Mouse (Mus musculus) CH12.LX (cell line): ENCODE data around the gene Gna15. TPM values are rescaled to one million over a fixed set of nuclear protein-coding genes. Genes with fewer than 3 reads are reported as not detected.

Experiments
- DNase-seq: peaks from one replicate; pipeline ENCODE4 v3.0.0-alpha.2; 2013; ENCODE audit errors: extremely low read depth
- H3K27ac ChIP-seq: 2 replicates; pipeline ENCODE4 v1.5.1; 2012; ENCODE audit warnings: low read depth, mild to moderate bottlenecking, control low read depth, moderate library complexity; ENCODE audit not compliant: insufficient read depth
- H3K27me3 ChIP-seq: replicated peaks from 2 replicates; pipeline ENCODE3; 2012; ENCODE audit warnings: inconsistent platforms
- H3K36me3 ChIP-seq, 2 experiments: replicated peaks in 1 of 2; 2 replicates each; pipeline versions ENCODE3 to v1.6.1; 2012; ENCODE audit warnings: inconsistent platforms in 1 of 2, low read length in 1 of 2, mild to moderate bottlenecking in 1 of 2, mixed read lengths in 1 of 2, moderate library complexity in 1 of 2; ENCODE audit not compliant: control insufficient read depth in 1 of 2, insufficient read depth in 1 of 2
- H3K4me1 ChIP-seq, 2 experiments: 2 replicates each; pipeline ENCODE4 v1.6.1; 2012; ENCODE audit warnings: inconsistent platforms in 1 of 2, moderate library complexity in 1 of 2; ENCODE audit not compliant: insufficient read depth in 2 of 2, control insufficient read depth in 1 of 2
- H3K4me2 ChIP-seq: 2 replicates; pipeline ENCODE4 v1.6.1; 2012; ENCODE audit warnings: low read depth, mild to moderate bottlenecking, control low read depth; ENCODE audit not compliant: poor library complexity, insufficient read depth, severe bottlenecking
- H3K4me3 ChIP-seq, 3 experiments: fragments of 150-350 bp in 1 of 3; sonication (generic) in 1 of 3; replicated peaks in 1 of 3; 2 replicates each; pipeline versions ENCODE3 to v1.5.1; 2011 to 2012; ENCODE audit warnings: low read depth in 2 of 3, low read length in 2 of 3, mild to moderate bottlenecking in 2 of 3, moderate library complexity in 2 of 3, control low read depth in 1 of 3, improper control_type of control experiment in 1 of 3, inconsistent platforms in 1 of 3, mixed read lengths in 1 of 3; ENCODE audit not compliant: poor library complexity in 1 of 3
- H3K79me2 ChIP-seq: replicated peaks from 2 replicates; pipeline ENCODE4 v1.6.1; 2012; ENCODE audit warnings: mild to moderate bottlenecking, moderate library complexity; ENCODE audit not compliant: control insufficient read depth, poor library complexity, insufficient read depth, severe bottlenecking; ENCODE audit errors: extremely low read depth
- H3K9ac ChIP-seq: 2 replicates; pipeline ENCODE4 v1.6.1; 2012; ENCODE audit warnings: low read depth, mild to moderate bottlenecking, control low read depth, moderate library complexity; ENCODE audit not compliant: insufficient read depth
- H3K9me3 ChIP-seq: replicated peaks from 2 replicates; pipeline ENCODE3; 2012; ENCODE audit warnings: low read length, inconsistent platforms, mixed read lengths
- BHLHE40 ChIP-seq: IDR thresholded peaks from 2 replicates; pipeline ENCODE4 v1.6.1; 2011; ENCODE audit warnings: mild to moderate bottlenecking, low read depth, low read length, improper control_type of control experiment
- CHD2 ChIP-seq: IDR thresholded peaks from 2 replicates; pipeline ENCODE4 v1.6.1; 2011; ENCODE audit warnings: low read length, improper control_type of control experiment
- CTCF ChIP-seq, 2 experiments: IDR thresholded peaks in 1 of 2; conservative IDR thresholded peaks in 1 of 2; 2 replicates each; pipeline ENCODE4 v1.5.1; 2011 to 2012; ENCODE audit warnings: low read depth in 2 of 2, low read length in 2 of 2, improper control_type of control experiment in 1 of 2, inconsistent platforms in 1 of 2, mild to moderate bottlenecking in 1 of 2, moderate library complexity in 1 of 2
- ELF1 ChIP-seq: IDR thresholded peaks from 2 replicates; pipeline ENCODE4 v1.6.1; 2014; ENCODE audit warnings: low read depth, mild to moderate bottlenecking, inconsistent platforms, low read length, improper control_type of control experiment
- EP300 ChIP-seq: IDR thresholded peaks from 2 replicates; pipeline ENCODE4 v1.6.1; 2011; ENCODE audit warnings: low read length, improper control_type of control experiment
- HCFC1 ChIP-seq: IDR thresholded peaks from 2 replicates; pipeline ENCODE4 v1.6.1; 2012; ENCODE audit warnings: low read depth, mild to moderate bottlenecking, inconsistent platforms, low read length, improper control_type of control experiment
- IRF4 ChIP-seq: IDR thresholded peaks from 2 replicates; pipeline ENCODE4 v1.6.1; 2014; ENCODE audit warnings: low read depth, mild to moderate bottlenecking, inconsistent platforms, low read length, improper control_type of control experiment
- JUN ChIP-seq: IDR thresholded peaks from 2 replicates; pipeline ENCODE4 v1.6.1; 2011; ENCODE audit warnings: low read depth, mild to moderate bottlenecking, low read length, improper control_type of control experiment, moderate library complexity; ENCODE audit not compliant: insufficient read depth
- JUND ChIP-seq: conservative IDR thresholded peaks from 2 replicates; pipeline ENCODE4 v1.6.1; 2011; ENCODE audit warnings: low read depth, low read length, improper control_type of control experiment
- KAT2A ChIP-seq: IDR thresholded peaks from 2 replicates; pipeline ENCODE4 v1.6.1; 2012; ENCODE audit warnings: low read length, improper control_type of control experiment, inconsistent platforms; ENCODE audit not compliant: insufficient replicate concordance
- POLR2A ChIP-seq: IDR thresholded peaks from 2 replicates; pipeline ENCODE4 v1.6.1; 2011; ENCODE audit warnings: low read depth, mild to moderate bottlenecking, improper control_type of control experiment, low read length
- POLR2AphosphoS2 ChIP-seq: IDR thresholded peaks from 2 replicates; pipeline ENCODE4 v1.6.1; 2011; ENCODE audit warnings: low read depth, low read length, improper control_type of control experiment
- RCOR1 ChIP-seq: conservative IDR thresholded peaks from 2 replicates; pipeline ENCODE4 v1.6.1; 2012; ENCODE audit warnings: low read depth, mild to moderate bottlenecking, inconsistent platforms, low read length, improper control_type of control experiment
- SMC3 ChIP-seq: IDR thresholded peaks from 2 replicates; pipeline ENCODE4 v1.6.1; 2011; ENCODE audit warnings: low read depth, low read length, improper control_type of control experiment
- TBP ChIP-seq: conservative IDR thresholded peaks from 2 replicates; pipeline ENCODE4 v1.6.1; 2011; ENCODE audit warnings: low read depth, low read length, improper control_type of control experiment
- USF1 ChIP-seq: IDR thresholded peaks from 2 replicates; pipeline ENCODE4 v1.6.1; 2014; ENCODE audit warnings: low read depth, mild to moderate bottlenecking, inconsistent platforms, low read length, improper control_type of control experiment
- ZKSCAN1 ChIP-seq: IDR thresholded peaks from 2 replicates; pipeline ENCODE4 v1.6.1; 2012; ENCODE audit warnings: low read depth, inconsistent platforms, low read length, improper control_type of control experiment, borderline replicate concordance
- dilution Hi-C: fragments of 300-500 bp; cut with MboI; formaldehyde crosslinking; loops from 2 replicates; pipeline ENCODE4 v1.14.3; 2020; ENCODE audit warnings: low sequenced_read_pairs; ENCODE audit not compliant: extremely low pct_unique_long_range_greater_than_20kb, extremely low pct_ligation_motif_present
- in situ Hi-C: fragments of 300-500 bp; cut with MboI; formaldehyde crosslinking; loops from 3 replicates; pipeline ENCODE4 v1.14.3; 2019; ENCODE audit warnings: low sequenced_read_pairs, low pct_ligation_motif_present, low pct_unique_long_range_greater_than_20kb, mixed read lengths
- polyA plus RNA-seq: library from polyadenylated mRNA; unstranded; fragments of >175 nt; gene quantifications from 2 replicates; pipeline ENCODE4 v1.2.1, GENCODE M21; 2012; ENCODE audit warnings: low read depth; ENCODE audit not compliant: insufficient read length
- total RNA-seq, 2 experiments: library from RNA; depleted of rRNA; stranded (reverse); fragments of 300-350 nt in 1 of 2; fragments of >200 nt in 1 of 2; gene quantifications; 2 replicates each; pipeline ENCODE4 v1.2.3; 2012 to 2014

Gna15 gene
- total and polyA plus RNA-seq, 3 experiments, result 5.2 to 10.0 (median 5.2) TPM

DNA sequence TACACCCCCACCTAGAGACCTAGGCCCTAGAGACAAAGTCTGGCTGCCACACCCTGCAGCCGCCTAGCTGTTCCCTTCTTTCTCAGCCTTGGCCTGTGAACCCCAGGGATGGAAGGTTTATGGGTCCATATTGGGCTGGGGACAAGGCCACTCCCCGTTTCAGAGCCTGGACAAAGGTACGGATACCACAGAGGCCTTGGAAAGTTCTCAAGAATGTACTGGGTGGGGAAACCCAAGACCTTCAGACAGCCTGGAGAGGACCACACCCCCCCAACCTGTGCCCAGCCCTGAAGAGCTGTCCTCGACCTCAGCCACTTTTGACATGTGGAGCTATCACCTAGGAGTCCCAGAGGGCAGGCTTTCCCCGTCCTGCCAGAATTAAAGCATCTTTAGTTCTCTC, 24.9 kb upstream of the Gna15 start:
- H3K4me3 ChIP-seq, result no peak overlapping the region
- H3K27me3 ChIP-seq, result peaks cover 5% of the 10 kb centered on the region
- no peak overlapping the region for H3K27ac ChIP-seq
- in situ Hi-C loops, result no loop called here
- H3K9me3 ChIP-seq, result no peaks in the 10 kb centered on the region
- TF ChIP-seq USF1, result no peak
- TF ChIP-seq JUND, result no peak
- no peak overlapping the region for H3K4me2 ChIP-seq
- H3K79me2 ChIP-seq, result peaks cover 5% of the 10 kb centered on the region; the same call in 1 of the 2 replicates
- H3K9ac ChIP-seq, result no peak overlapping the region
- dilution Hi-C loops, result no loop called here
- H3K4me1 ChIP-seq, result peaks cover 7 to 48% of the 10 kb centered on the region in 2 experiments
- no peak for DNase-seq
- no peaks in the 10 kb centered on the region for H3K36me3 ChIP-seq

DNA sequence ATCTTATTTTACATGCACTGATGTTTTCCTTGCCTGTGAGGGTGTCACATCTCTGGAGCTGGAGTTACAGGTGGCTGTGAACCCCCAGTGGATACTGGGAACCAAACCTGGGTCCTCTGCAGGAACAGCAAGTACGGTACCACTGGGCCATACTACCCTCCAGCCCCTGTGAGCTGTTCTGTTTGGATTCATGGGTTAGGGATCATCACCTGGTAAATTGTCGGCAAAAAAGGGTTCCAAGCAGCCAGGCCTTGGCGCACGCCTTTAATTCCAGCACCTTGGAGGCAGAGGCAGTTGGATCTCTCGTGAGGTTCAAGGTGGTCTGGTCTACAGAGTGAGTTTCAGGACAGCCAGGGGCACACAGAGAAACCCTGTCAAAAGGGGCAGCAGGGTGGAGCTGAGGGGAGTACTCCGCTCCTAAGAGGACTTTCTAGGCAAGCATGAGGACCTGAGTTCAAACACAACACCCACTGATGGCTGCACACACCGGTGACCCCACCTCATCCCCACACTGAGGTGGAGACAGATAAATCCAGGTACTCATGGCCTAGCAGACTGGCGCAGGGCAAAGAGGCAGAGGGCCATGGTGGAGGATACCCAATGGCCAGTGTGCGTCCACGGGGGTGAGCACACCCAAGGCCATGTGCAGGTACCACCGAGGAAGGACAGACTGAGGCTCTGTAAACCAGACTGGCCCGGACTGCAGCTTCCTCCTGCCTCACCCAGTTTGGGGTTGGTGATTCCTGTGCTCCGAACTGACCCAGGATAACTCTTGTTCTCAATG, 23.0 kb upstream of the Gna15 start:
- Histone ChIP-seq H3K27ac (no peak overlapping the region), H3K9ac (no peak overlapping the region)
- no peak for TF ChIP-seq USF1
- no peak for TF ChIP-seq ELF1
- TF ChIP-seq, all 38 proteins: peak for 0
- H3K4me3 ChIP-seq, result no peak overlapping the region
- dilution Hi-C loops (no loop called here), in situ Hi-C loops (no loop called here)
- peaks cover 0 to 15% of the 10 kb centered on the region in 2 experiments for H3K36me3 ChIP-seq
- H3K4me2 ChIP-seq, result no peak overlapping the region
- H3K4me1 ChIP-seq, result peaks cover 12 to 52% of the 10 kb centered on the region in 2 experiments
- H3K9me3 ChIP-seq, result no peaks in the 10 kb centered on the region
- H3K79me2 ChIP-seq, result peaks cover 12% of the 10 kb centered on the region
- peaks cover 5% of the 10 kb centered on the region for H3K27me3 ChIP-seq
- no peak for DNase-seq

DNA sequence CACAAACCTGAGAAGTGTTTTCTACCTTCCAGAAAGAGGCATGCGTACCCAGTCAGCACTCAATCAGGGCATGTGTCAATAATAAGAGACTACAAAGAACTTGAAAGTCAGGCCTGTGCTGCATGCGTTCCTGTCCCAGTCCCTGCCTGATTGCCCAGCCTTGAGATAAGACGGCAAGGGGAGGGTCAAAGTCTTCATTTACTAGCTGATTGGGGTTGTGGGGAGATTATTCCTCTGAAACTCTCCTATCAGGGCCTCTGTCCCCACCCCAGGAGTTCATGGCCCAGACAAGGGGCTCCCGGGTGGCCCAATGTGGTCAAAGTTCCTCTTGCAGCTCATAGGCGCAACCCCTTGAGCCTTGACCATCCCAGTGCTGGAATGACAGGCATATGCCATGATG, 22.3 kb upstream of the Gna15 start:
- H3K36me3 ChIP-seq, result peaks cover 0 to 21% of the 10 kb centered on the region in 2 experiments
- no peak overlapping the region for H3K4me3 ChIP-seq
- peaks cover 5% of the 10 kb centered on the region for H3K27me3 ChIP-seq
- H3K79me2 ChIP-seq, result peaks cover 12% of the 10 kb centered on the region
- TF ChIP-seq EP300 (no peak), ZKSCAN1 (no peak), SMC3 (no peak), RCOR1 (no peak), CHD2 (no peak), USF1 (no peak), JUN (no peak), POLR2AphosphoS2 (no peak), KAT2A (no peak), POLR2A (no peak), TBP (no peak), IRF4 (no peak), CTCF (conservative IDR thresholded peaks at IDR 0.05 in 1 of 2, IDR thresholded peaks at IDR 0.05 in 1 of 2; ENCODE audit: low read depth in 2 of 2, low read length in 2 of 2) (no peak), BHLHE40 (no peak), HCFC1 (no peak)
- H3K4me2 ChIP-seq, result no peak overlapping the region
- peaks cover 11 to 51% of the 10 kb centered on the region in 2 experiments for H3K4me1 ChIP-seq
- H3K9ac ChIP-seq, result no peak overlapping the region
- no peaks in the 10 kb centered on the region for H3K9me3 ChIP-seq
- no peak overlapping the region for H3K27ac ChIP-seq
- dilution Hi-C loops (no loop called here), in situ Hi-C loops (no loop called here)
- DNase-seq, result no peak
